Mouse (Mus musculus) CH12F3 (cell line): Measurements from ENCODE around the gene Dmrt2.

Experiments
- in situ Hi-C: fragments of 300-500 bp; cut with MboI; formaldehyde crosslinking; loops from 2 replicates; pipeline ENCODE4 v1.14.3; 2020; ENCODE audit warnings: low sequenced_read_pairs

Dmrt2 gene

DNA sequence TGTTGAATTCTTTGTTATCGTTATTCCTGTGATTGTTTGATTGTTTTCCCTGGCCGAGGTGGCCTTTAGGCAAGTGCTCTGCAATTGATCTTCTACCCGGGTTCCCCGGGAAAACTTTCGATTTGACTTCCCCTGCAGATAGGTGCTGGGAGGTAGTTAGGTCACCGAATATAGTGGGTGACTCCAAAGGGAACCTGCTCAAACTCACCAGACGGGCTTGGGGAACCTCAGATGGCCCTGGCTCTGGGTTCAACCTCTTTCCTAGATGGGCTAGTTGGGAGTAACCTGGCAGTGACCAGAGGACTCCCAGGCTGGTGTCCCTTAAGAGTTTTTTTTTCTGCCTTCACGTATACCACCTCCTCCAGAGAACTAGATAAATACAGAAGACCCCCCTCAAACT, 2.5 kb downstream of the Dmrt2 start:
- in situ Hi-C loops = no loop called here

DNA sequence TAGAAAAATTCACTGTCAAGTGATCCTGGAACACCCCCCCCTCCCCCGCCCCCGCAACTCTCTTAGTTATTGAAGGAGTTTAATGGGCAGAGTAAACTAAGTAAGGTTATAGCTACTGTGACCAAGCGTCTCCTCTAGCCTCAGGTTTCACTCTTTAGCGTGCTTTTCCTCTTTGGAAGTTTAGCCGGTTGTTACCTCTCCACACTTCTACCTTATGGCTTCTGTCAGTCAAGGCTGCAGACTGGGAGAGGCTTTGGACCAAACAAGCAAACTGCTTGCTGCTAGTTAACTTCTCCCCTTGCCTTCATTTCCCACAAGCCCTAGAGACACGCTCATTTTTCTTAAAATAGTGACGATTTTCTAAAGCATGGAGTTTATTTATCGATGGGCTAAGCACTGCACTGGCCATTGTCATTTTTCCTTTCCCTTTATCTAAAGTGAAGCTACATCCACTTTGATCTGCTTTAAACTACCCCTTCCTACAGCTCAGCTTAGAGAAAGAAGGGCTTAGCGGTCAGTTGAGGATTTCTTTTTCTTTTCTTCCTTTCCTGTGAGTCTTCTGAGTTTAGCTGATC, 3.7 kb downstream of the Dmrt2 start:
- in situ Hi-C loops = no loop called here

DNA sequence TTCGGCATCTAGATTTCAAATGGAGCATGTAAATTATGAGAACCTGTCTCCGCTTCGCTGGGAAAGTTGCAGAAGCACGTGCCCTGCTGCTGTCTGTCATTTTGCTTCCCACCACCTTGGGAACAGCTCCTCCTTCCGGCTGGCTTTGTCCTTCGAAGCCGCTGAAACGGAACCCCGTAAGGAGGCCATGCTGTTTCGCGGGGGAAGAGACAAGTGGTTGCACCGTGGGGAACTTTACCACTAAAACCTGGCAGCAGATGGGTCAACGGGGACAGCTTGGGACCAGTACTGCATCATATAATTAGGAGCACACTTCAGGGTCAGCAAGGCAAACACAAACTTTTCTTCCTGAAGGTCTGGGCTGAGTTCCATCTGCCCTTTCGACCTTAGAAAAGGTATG, 26.6 kb downstream of the Dmrt2 start:
- in situ Hi-C loops = no loop called here

GRCm38 (mm10) chr19:25713382-25713781, 41.2 kb downstream of the Dmrt2 start:
- in situ Hi-C loops = no loop called here

DNA sequence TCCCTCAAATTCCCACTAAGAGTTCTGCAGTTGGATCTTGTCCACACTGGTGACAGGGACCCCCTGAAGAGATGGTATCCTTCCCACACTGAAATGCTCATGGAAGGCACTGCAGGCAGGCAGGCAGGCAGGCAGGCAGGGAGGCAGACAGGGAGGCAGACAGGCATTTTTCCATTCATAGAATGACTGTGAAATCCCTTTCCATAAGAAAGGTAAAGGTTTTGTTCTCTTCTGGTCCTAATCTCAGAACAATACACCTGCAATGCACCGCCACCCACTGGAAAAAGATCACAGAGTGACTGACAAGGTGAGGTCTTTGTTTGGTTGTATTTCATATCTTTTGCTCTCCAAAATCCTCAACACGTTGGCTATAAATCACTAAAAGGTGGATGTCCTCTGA, 42.7 kb downstream of the Dmrt2 start:
- in situ Hi-C loops = no loop called here

GRCm38 (mm10) chr19:25722616-25723015, 50.4 kb downstream of the Dmrt2 start:
- in situ Hi-C loops = no loop called here
